Mouse (Mus musculus) erythroblast, embryonic 14.5 days (primary cell): ENCODE measurements around the gene D17H6S53E.

Experiments
- GATA1 ChIP-seq: IDR thresholded peaks from 2 replicates; pipeline ENCODE4 v1.6.1; 2012; ENCODE audit warnings: low read length, inconsistent platforms, mixed read lengths
- TAL1 ChIP-seq: IDR thresholded peaks from 3 replicates; pipeline ENCODE4 v1.6.1; 2012; ENCODE audit warnings: low read length, inconsistent platforms, mixed read lengths

DNA sequence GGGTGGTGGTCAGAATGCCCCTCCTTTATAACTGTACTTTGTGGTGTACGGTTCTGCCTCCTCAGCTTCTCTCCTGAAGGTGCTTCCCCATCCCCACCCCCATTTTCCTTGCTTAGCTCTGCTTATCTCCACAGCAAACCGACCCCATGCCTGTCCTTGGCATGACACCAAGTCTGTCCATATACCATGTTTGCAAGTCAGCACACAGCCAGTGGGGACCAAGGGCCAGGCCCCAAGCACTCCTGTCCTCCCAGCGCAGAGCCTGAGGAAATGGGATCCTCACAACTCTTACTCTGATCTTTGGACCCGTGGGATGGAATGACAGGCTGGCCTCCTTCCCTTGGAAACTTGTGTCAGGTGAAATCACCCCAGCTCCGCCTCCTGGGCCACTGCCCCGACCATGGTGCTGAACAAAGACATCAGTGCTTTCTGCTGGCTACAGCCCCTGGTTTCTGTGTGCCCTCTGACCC lies 22.9 kb upstream of the D17H6S53E start:
- TF ChIP-seq GATA1 (no peak), TAL1 (no peak)
